In genomic region chr11:102095676-102096075, GRCm38 (mm10) we compare ENCODE assay signal across 19 mouse cellular contexts. TPM values are rescaled to one million over a fixed set of nuclear protein-coding genes. Genes with fewer than 3 reads are reported as not detected.
"Had no signal": no experiment of that assay in that cellular context is flagged by ENCODE, and none has a peak within 500 bp of the region (broad histone marks: within the 10 kb centered on the region; RNA-seq: fewer than 3 reads in every experiment).

No protein-coding gene starts in this region.

- H3K4me2 ChIP-seq: limb, embryonic 13.5 days; neural tube, embryonic 12.5 days had no signal

- H3K27ac ChIP-seq: kidney, postnatal 0 days; limb, embryonic 13.5 days; neural tube, embryonic 12.5 days had no signal

- H3K36me3 ChIP-seq: limb, embryonic 13.5 days; neural tube, embryonic 12.5 days; stomach, embryonic 15.5 days had no signal

- H3K27me3 ChIP-seq: stomach, embryonic 15.5 days had no signal

- H3K4me3 ChIP-seq: limb, embryonic 13.5 days; neural tube, embryonic 12.5 days; stomach, embryonic 15.5 days had no signal

- DNase-seq: kidney, adult 11 months; kidney, adult 9 months; kidney, postnatal 36 days; layer of hippocampus, adult 9-11 months; layer of hippocampus, postnatal 36 days; lung, adult 18-20 months; midbrain, embryonic 14.5 days; thymus, adult 18-20 months; thymus, postnatal 14 days had no signal

- H3K9me3 ChIP-seq: limb, embryonic 13.5 days; neural tube, embryonic 12.5 days; stomach, embryonic 15.5 days had no signal

- H3K9ac ChIP-seq: limb, embryonic 13.5 days; neural tube, embryonic 12.5 days; stomach, embryonic 15.5 days had no signal

RNA-seq across cellular contexts. Expression of gene Ppy, which starts 5.4 kb away (rescaled TPM):
- total RNA-seq: layer of hippocampus, adult 18-20 months; layer of hippocampus, postnatal 36 days; left cerebral cortex, postnatal 36 days; megakaryocyte-erythroid progenitor cell, adult 5-6 weeks; monocyte, adult 5-6 weeks; neutrophil, adult 5-6 weeks had no signal
- polyA plus RNA-seq: kidney, postnatal 0 days; limb, embryonic 13.5 days; lung, embryonic 16.5 days; midbrain, embryonic 14.5 days; neural tube, embryonic 12.5 days had no signal

RNA-seq across cellular contexts. Expression of gene Mpp2, which starts 7.4 kb away (rescaled TPM):
- total RNA-seq: monocyte, adult 5-6 weeks; neutrophil, adult 5-6 weeks had no signal

RNA-seq across cellular contexts. Expression of gene Pyy, which starts 12.0 kb away (rescaled TPM):
- total RNA-seq: layer of hippocampus, adult 18-20 months; layer of hippocampus, postnatal 36 days; left cerebral cortex, postnatal 36 days; megakaryocyte-erythroid progenitor cell, adult 5-6 weeks; monocyte, adult 5-6 weeks; neutrophil, adult 5-6 weeks had no signal
- polyA plus RNA-seq: kidney, postnatal 0 days; limb, embryonic 13.5 days; lung, embryonic 16.5 days; midbrain, embryonic 14.5 days; neural tube, embryonic 12.5 days had no signal

RNA-seq across cellular contexts. Expression of gene Nags, which starts 49.6 kb away (rescaled TPM):
- total RNA-seq: layer of hippocampus, adult 18-20 months; layer of hippocampus, postnatal 36 days; left cerebral cortex, postnatal 36 days; monocyte, adult 5-6 weeks; neutrophil, adult 5-6 weeks had no signal
- polyA plus RNA-seq: kidney, postnatal 0 days; limb, embryonic 13.5 days; neural tube, embryonic 12.5 days had no signal

RNA-seq across cellular contexts. Expression of gene Cd300lg, which starts 54.4 kb away (rescaled TPM):
- total RNA-seq: layer of hippocampus, adult 18-20 months; layer of hippocampus, postnatal 36 days had no signal
